Mouse (Mus musculus) bone marrow macrophage, adult 2 months (primary cell): ENCODE measurements around the gene Ltbr. TPM values are rescaled to one million over a fixed set of nuclear protein-coding genes. Genes with fewer than 3 reads are reported as not detected.

Experiments used
- H3K27ac ChIP-seq: 2 replicates; pipeline ENCODE4 v1.5.1; 2012; ENCODE audit warnings: low read depth, low read length; ENCODE audit not compliant: insufficient read depth
- H3K4me1 ChIP-seq: 2 replicates; pipeline ENCODE4 v1.6.1; 2012; ENCODE audit warnings: low read length; ENCODE audit not compliant: control insufficient read depth, insufficient read depth
- H3K4me3 ChIP-seq: 2 replicates; pipeline ENCODE4 v1.5.1; 2012; ENCODE audit warnings: mild to moderate bottlenecking, low read length, moderate library complexity; ENCODE audit not compliant: insufficient read depth
- CTCF ChIP-seq: IDR thresholded peaks from 2 replicates; pipeline ENCODE4 v1.5.1; 2012; ENCODE audit warnings: low read depth, mild to moderate bottlenecking, low read length, moderate library complexity
- POLR2A ChIP-seq: IDR thresholded peaks from 2 replicates; pipeline ENCODE4 v1.6.1; 2012; ENCODE audit warnings: mild to moderate bottlenecking, low read depth, low read length, borderline replicate concordance
- polyA plus RNA-seq: library from polyadenylated mRNA; stranded (reverse); fragments of >200 nt; gene quantifications from 2 replicates; pipeline ENCODE4 v1.2.4, GENCODE M21; 2012; ENCODE audit not compliant: missing spikeins, insufficient read depth, insufficient read length

Ltbr gene
- polyA plus RNA-seq, 1 experiment = 60.0 TPM

GRCm38 (mm10) chr6:125353655-125354054 is 40.0 kb upstream of the Ltbr start:
- H3K4me1 ChIP-seq = peaks cover 61% of the 10 kb centered on the region
- no peak for TF ChIP-seq POLR2A
- peak overlapping the region; percentile 9; the same call in 1 of the 2 replicates for H3K4me3 ChIP-seq
- H3K27ac ChIP-seq = peak overlapping the region; percentile 61; the same call in 1 of the 2 replicates

DNA sequence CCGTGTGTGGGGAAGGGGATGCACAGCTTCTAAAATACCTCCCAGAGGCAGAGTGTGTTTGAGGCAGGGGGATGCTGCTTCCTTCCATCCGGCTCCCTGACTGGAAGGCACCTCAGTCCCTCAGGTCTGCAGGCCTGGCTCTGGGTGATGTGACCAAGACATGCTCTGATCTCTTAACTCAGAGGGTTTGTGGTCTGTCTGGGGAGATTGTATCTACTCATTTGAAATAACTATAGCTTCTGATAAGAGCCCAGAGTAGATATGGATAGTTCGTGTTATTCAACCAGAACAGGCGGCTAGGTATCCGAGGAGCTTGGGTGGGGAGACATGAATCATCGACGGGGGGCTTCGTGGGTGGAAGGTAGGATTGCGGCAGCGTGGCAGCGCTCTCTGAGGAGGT is 39.5 kb upstream of the Ltbr start:
- peaks cover 64% of the 10 kb centered on the region for H3K4me1 ChIP-seq
- peak overlapping the region; percentile 18 for H3K4me3 ChIP-seq
- TF ChIP-seq CTCF (no peak), POLR2A (no peak)
- H3K27ac ChIP-seq = no peak overlapping the region

GRCm38 (mm10) chr6:125352811-125353210 is 39.1 kb upstream of the Ltbr start:
- no peak overlapping the region for H3K27ac ChIP-seq
- TF ChIP-seq POLR2A (no peak), CTCF (no peak)
- H3K4me1 ChIP-seq = peaks cover 63% of the 10 kb centered on the region
- peak overlapping the region; percentile 18 for H3K4me3 ChIP-seq

DNA sequence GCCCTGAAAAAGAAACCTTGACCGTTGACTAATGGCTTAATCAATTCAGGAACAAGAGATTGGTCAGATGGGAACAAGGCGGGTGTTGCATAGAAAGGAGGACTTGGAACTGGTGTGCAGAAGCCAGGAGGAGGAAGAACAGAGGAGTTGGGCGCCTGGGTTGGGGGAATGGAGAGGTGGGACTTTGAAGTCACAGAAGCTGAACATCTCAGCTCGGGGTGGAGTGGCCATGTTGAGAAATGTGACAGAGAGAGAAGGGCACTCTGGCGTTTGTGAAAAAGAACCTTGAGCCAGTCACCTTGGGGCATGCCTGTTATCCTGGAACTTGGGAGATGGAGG is 38.3 kb upstream of the Ltbr start:
- H3K4me3 ChIP-seq = peak overlapping the region; percentile 89
- peaks cover 59% of the 10 kb centered on the region for H3K4me1 ChIP-seq
- peak overlapping the region; percentile 13; the same call in 1 of the 2 replicates for H3K27ac ChIP-seq
- TF ChIP-seq POLR2A (no peak), CTCF (no peak)

DNA sequence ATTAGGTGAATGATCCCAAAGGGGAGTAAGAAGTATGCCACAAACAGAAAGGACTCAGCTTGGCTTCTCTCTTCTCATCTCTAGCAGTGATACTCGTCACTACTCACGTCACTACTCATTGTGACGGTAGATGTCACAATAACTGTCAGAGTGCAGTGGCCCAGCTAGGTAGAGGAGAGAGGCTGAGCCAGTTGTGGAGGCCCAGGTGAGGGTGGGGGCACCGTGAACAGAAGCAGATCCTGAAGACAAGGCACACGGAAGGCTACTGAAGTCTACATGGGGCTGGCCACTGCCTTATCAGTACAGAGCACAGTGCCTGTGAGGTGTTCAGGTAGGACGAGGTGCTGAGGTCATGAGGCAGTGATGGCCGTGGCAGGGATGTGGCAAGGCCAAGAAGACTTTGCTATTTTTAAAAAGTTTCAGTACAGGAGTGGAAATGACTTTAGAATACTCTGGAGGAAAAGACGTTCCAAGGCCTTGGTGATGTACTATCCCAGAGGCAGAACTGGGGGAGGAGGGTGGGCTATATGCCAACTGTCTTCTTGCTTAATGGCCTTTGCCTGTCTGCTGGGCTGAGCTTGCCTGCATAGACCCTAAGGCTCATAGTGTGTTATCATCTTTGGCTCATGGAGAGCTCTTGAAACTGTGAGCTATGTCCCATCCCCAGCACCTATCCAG is 37.8 kb upstream of the Ltbr start:
- TF ChIP-seq POLR2A (no peak), CTCF (no peak)
- H3K4me1 ChIP-seq = peaks cover 59% of the 10 kb centered on the region
- peak overlapping the region; percentile 13; the same call in 1 of the 2 replicates for H3K27ac ChIP-seq
- peak overlapping the region; percentile 89 for H3K4me3 ChIP-seq

- peak overlapping the region; percentile 89 for H3K4me3 ChIP-seq
- TF ChIP-seq POLR2A = no peak
- no peak for TF ChIP-seq CTCF
- peak overlapping the region; percentile 86 for H3K27ac ChIP-seq
- peaks cover 58% of the 10 kb centered on the region for H3K4me1 ChIP-seq
Observed at GRCm38 (mm10) chr6:125350995-125351324, 37.3 kb upstream of the Ltbr start.

DNA sequence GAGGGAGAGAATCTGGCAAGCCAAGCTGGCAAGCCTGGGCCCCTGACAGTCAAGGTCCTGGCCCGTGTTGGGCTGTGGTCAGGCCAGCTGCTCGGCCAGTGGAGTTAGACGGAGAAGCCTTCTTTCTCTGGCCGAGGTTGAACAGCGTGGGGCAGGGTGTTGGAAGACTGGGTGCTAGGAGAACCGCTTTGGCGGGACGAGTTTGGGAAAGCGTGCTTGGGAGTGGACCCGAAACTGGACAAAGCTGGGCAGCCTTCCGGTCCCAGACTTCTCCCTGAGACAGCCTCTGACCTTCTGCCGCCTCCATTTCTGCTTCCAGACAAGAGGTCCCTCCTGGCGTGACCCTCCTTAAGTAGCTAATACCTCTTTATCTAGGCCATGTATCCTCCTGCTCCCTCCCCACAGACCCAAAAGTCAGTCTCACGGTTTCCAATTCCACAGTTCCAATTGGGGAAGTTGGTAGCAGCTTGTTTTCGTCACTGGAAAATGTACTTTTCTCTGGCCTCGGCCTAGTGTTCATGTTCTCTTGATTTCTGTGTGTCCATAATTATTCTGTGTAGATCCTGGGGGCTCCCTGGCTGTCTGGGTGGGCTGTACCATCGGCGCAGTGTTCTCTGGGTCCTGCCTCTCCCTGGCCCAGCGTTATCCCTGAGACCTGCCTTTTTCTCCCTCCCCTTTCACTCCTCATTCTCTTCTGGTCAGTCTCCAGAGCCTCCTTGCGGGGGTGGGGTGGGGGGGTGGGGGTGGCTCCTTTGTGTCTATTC is 36.7 kb upstream of the Ltbr start:
- TF ChIP-seq POLR2A (no peak), CTCF (no peak)
- Histone ChIP-seq H3K4me3 (peak overlapping the region; percentile 89), H3K4me1 (peaks cover 57% of the 10 kb centered on the region), H3K27ac (peak overlapping the region; percentile 86)

GRCm38 (mm10) chr6:125349575-125350230 is 36.0 kb upstream of the Ltbr start:
- Histone ChIP-seq H3K4me1 (peaks cover 57% of the 10 kb centered on the region), H3K4me3 (peak overlapping the region; percentile 89), H3K27ac (peak overlapping the region; percentile 86)
- TF ChIP-seq POLR2A (no peak), CTCF (no peak)

- Histone ChIP-seq H3K4me3 (peak within 1 kb of the TSS; percentile 89), H3K4me1 (peaks cover 51% of the 10 kb centered on the region), H3K27ac (peak within 1 kb of the TSS; percentile 86)
- TF ChIP-seq POLR2A = no peak
- TF ChIP-seq CTCF = no peak
Observed at GRCm38 (mm10) chr6:125348721-125349574, 35.3 kb upstream of the Ltbr start, which contains the start of gene Tnfrsf1a. Gene Tnfrsf1a (plus strand): TSS chr6:125349362.
